Mouse (Mus musculus) myocyte (in vitro differentiated cells): ENCODE data around the gene Zc2hc1b.

Experiments
- MAX ChIP-seq: IDR thresholded peaks from one replicate; pipeline ENCODE4 v1.6.1; 2011; ENCODE audit warnings: low read depth, mild to moderate bottlenecking, control low read depth
- MYOG ChIP-seq, 3 experiments: IDR thresholded peaks; one replicate each; pipeline ENCODE4 v1.6.1; 2011; ENCODE audit warnings: control low read depth in 2 of 3, low read depth in 2 of 3, mild to moderate bottlenecking in 2 of 3; ENCODE audit not compliant: insufficient read length in 2 of 3, control insufficient read depth in 1 of 3, insufficient read depth in 1 of 3
- POLR2A ChIP-seq: IDR thresholded peaks from one replicate; pipeline ENCODE4 v1.6.1; 2011; ENCODE audit warnings: low read depth, mild to moderate bottlenecking, control low read depth, moderate library complexity; ENCODE audit not compliant: insufficient read length
- POLR2AphosphoS2 ChIP-seq: IDR thresholded peaks from one replicate; pipeline ENCODE4 v1.6.1; 2011; ENCODE audit warnings: low read depth, control low read depth; ENCODE audit not compliant: insufficient read length
- TCF12 ChIP-seq: IDR thresholded peaks from one replicate; pipeline ENCODE4 v1.6.1; 2011; ENCODE audit warnings: mild to moderate bottlenecking, control low read depth; ENCODE audit not compliant: poor library complexity, insufficient read depth, severe bottlenecking
- USF1 ChIP-seq: IDR thresholded peaks from one replicate; pipeline ENCODE4 v1.6.1; 2011; ENCODE audit warnings: low read depth, mild to moderate bottlenecking, control low read depth, moderate library complexity

DNA sequence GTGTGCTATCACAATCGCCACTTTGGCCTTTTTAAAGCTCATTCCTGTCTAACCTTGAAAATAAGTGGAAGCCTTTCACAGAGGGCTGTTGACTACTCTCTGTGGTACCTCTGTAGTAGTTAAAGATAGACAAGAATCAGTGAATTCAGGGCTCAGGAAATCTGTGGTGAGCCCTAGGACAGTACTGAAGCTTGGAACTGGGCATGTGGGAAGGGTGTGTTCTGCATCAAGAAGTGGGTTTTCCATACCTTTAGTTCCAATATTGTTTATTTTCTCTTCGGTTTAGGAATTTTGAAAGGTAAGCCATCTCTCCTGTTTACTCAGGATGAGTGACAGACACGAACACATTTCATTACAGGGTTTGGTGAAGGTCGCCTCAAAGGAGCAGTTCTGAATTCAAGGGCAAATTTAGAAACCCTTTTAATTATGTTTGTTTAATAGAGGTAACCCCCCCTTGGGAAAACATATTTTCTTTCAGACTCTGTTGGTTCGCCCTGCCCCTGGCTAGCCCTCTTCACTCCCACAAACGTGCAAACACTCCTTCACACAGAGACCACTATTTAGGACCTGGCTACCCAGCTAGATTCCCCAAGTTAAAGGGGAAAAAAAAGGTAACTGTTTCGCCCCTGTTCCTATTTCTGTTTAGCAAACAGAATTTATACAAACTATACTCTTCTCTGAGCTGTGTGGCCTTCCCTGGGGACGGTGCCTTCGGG, 70.8 kb downstream of the Zc2hc1b start:
- TF ChIP-seq MAX (no peak), POLR2A (no peak), POLR2AphosphoS2 (no peak), MYOG (IDR thresholded peaks at IDR 0.05; ENCODE audit: control insufficient read depth in 1 of 3, insufficient read depth in 1 of 3, insufficient read length in 2 of 3, low read depth in 2 of 3) (no peak), TCF12 (no peak), USF1 (no peak)
